Mouse (Mus musculus) limb, embryonic 10.5 days (tissue): Measurements from ENCODE around the gene Tent4b. TPM values are rescaled to one million over a fixed set of nuclear protein-coding genes. Genes with fewer than 3 reads are reported as not detected.
A peak's percentile ranks its signal among the peaks of the same experiment; 100 is the strongest.
"Not testable (repeated sequence)": the region's sequence is repeated elsewhere in the genome, so short reads cannot be mapped to it uniquely, and the experiment has no call there.

Experiments used
- DNase-seq: peaks from one replicate; pipeline ENCODE4 v3.0.0-alpha.2; 2017; ENCODE audit warnings: low spot score
- H3K27ac ChIP-seq: fragments of 300-500 bp; sonication (generic); 2 replicates; pipeline ENCODE4 v1.5.1; 2016; ENCODE audit warnings: mild to moderate bottlenecking
- H3K27me3 ChIP-seq: fragments of 300-500 bp; sonication (generic); 2 replicates; pipeline ENCODE4 v1.6.1; 2016; ENCODE audit warnings: low read depth, mild to moderate bottlenecking; ENCODE audit not compliant: poor library complexity, severe bottlenecking
- H3K36me3 ChIP-seq: fragments of 300-500 bp; sonication (generic); 2 replicates; pipeline ENCODE4 v1.6.1; 2016; ENCODE audit warnings: mild to moderate bottlenecking, moderate library complexity
- H3K4me1 ChIP-seq: fragments of 300-500 bp; sonication (generic); 2 replicates; pipeline ENCODE4 v1.6.1; 2016
- H3K4me3 ChIP-seq: fragments of 300-500 bp; sonication (generic); 2 replicates; pipeline ENCODE4 v1.5.1; 2016; ENCODE audit warnings: mild to moderate bottlenecking, moderate library complexity
- H3K9me3 ChIP-seq: fragments of 300-500 bp; sonication (generic); replicated peaks from 2 replicates; pipeline ENCODE4 v1.6.1; 2016; ENCODE audit warnings: mild to moderate bottlenecking
- WGBS: fragments of 180-500 bp; shearing (Covaris S2); methylation state at CpG from one replicate; pipeline ENCODE4 v1.1.7; 2016; 5-methylcytosine and 5-hydroxymethylcytosine counted together
- polyA plus RNA-seq: library from polyadenylated mRNA; unstranded; fragments of >200 nt; fragmentation: Nextera tagmentation; extraction: Ambion mirVana; gene quantifications from 2 replicates; pipeline ENCODE4 v1.2.1, GENCODE M21; 2016

The Tent4b gene
- polyA plus RNA-seq, 1 experiment from 2014 or later, result 9.9 TPM

GRCm38 (mm10) chr8:88200724-88201495, 1.9 kb downstream of the Tent4b start:
- Histone ChIP-seq H3K9me3 (no peaks in the 10 kb centered on the region), H3K27ac (no peak overlapping the region; the same call in 1 of the 2 replicates), H3K27me3 (no peaks in the 10 kb centered on the region), H3K4me1 (peaks cover 28% of the 10 kb centered on the region), H3K36me3 (peaks cover 27% of the 10 kb centered on the region), H3K4me3 (peak overlapping the region; percentile 96)
- 34% methylated on average over 10 of the region's 10 CpGs for WGBS
- no peak for DNase-seq

- Histone ChIP-seq H3K27ac (no peak overlapping the region), H3K4me3 (0 out of 2 replicates have a peak overlapping the region, but pooled peaks have one; percentile 96), H3K36me3 (peaks cover 30% of the 10 kb centered on the region), H3K27me3 (no peaks in the 10 kb centered on the region), H3K9me3 (no peaks in the 10 kb centered on the region), H3K4me1 (peaks cover 28% of the 10 kb centered on the region)
- no peak for DNase-seq
- 54% methylated on average over 3 of the region's 3 CpGs for WGBS
Observed at GRCm38 (mm10) chr8:88201641-88202040, 2.6 kb downstream of the Tent4b start.

- Histone ChIP-seq H3K36me3 (peaks cover 44% of the 10 kb centered on the region), H3K4me1 (peaks cover 14% of the 10 kb centered on the region), H3K27ac (no peak overlapping the region), H3K9me3 (no peaks in the 10 kb centered on the region), H3K4me3 (no peak overlapping the region), H3K27me3 (no peaks in the 10 kb centered on the region)
- 95% methylated on average over 9 of the region's 9 CpGs for WGBS
- DNase-seq, result no peak
Observed at GRCm38 (mm10) chr8:88206016-88206415, 7.0 kb downstream of the Tent4b start.

- Histone ChIP-seq H3K4me3 (no peak overlapping the region), H3K27me3 (no peaks in the 10 kb centered on the region), H3K9me3 (no peaks in the 10 kb centered on the region), H3K4me1 (0 out of 2 replicates have a peak, but pooled peaks cover 3% of the 10 kb centered on the region), H3K36me3 (peaks cover 39% of the 10 kb centered on the region), H3K27ac (no peak overlapping the region)
- 96% methylated on average over 7 of the region's 7 CpGs for WGBS
- no peak for DNase-seq
Observed at GRCm38 (mm10) chr8:88207121-88207821, 8.3 kb downstream of the Tent4b start.

- H3K4me1 ChIP-seq, H3K27ac ChIP-seq, H3K4me3 ChIP-seq, H3K27me3 ChIP-seq, DNase-seq, H3K9me3 ChIP-seq: not testable (repeated sequence)
- WGBS, result 84% methylated on average over 6 of the region's 6 CpGs
- peaks cover 27% of the 10 kb centered on the region for H3K36me3 ChIP-seq
Observed at GRCm38 (mm10) chr8:88209930-88210827, 11.2 kb downstream of the Tent4b start.

- 63% methylated on average over 4 of the region's 4 CpGs for WGBS
- DNase-seq, result no peak
- H3K36me3 ChIP-seq, result peaks cover 11% of the 10 kb centered on the region
- no peaks in the 10 kb centered on the region for H3K9me3 ChIP-seq
- H3K27me3 ChIP-seq, result no peaks in the 10 kb centered on the region
- no peak overlapping the region for H3K4me3 ChIP-seq
- peaks cover 12% of the 10 kb centered on the region; the same call in 1 of the 2 replicates for H3K4me1 ChIP-seq
- H3K27ac ChIP-seq, result no peak overlapping the region
Observed at GRCm38 (mm10) chr8:88221353-88221752, 22.3 kb downstream of the Tent4b start.

- Histone ChIP-seq H3K27ac (no peak overlapping the region), H3K4me3 (no peak overlapping the region), H3K36me3 (peaks cover 5% of the 10 kb centered on the region; the same call in 1 of the 2 replicates), H3K4me1 (peaks cover 18% of the 10 kb centered on the region), H3K9me3 (no peaks in the 10 kb centered on the region), H3K27me3 (no peaks in the 10 kb centered on the region)
- WGBS, result 68% methylated on average over 5 of the region's 5 CpGs
- no peak for DNase-seq
Observed at GRCm38 (mm10) chr8:88225358-88225757, 26.3 kb downstream of the Tent4b start.

- H3K36me3 ChIP-seq, result no peaks in the 10 kb centered on the region
- H3K27ac ChIP-seq, result no peak overlapping the region
- no peak overlapping the region for H3K4me3 ChIP-seq
- peaks cover 21% of the 10 kb centered on the region for H3K4me1 ChIP-seq
- DNase-seq, result no peak
- 70% methylated on average over 6 of the region's 6 CpGs for WGBS
- no peaks in the 10 kb centered on the region for H3K9me3 ChIP-seq
- H3K27me3 ChIP-seq, result no peaks in the 10 kb centered on the region
Observed at GRCm38 (mm10) chr8:88227851-88228250, 28.8 kb downstream of the Tent4b start.

GRCm38 (mm10) chr8:88228286-88228685, 29.3 kb downstream of the Tent4b start:
- DNase-seq, result no peak
- H3K9me3 ChIP-seq, result no peaks in the 10 kb centered on the region

GRCm38 (mm10) chr8:88228800-88229199, 29.8 kb downstream of the Tent4b start:
- H3K27ac ChIP-seq, result no peak overlapping the region
- H3K36me3 ChIP-seq, result no peaks in the 10 kb centered on the region
- WGBS, result 67% methylated on average over 1 of the region's 1 CpGs
- no peak overlapping the region for H3K4me3 ChIP-seq
- no peaks in the 10 kb centered on the region for H3K9me3 ChIP-seq
- DNase-seq, result no peak
- peaks cover 21% of the 10 kb centered on the region for H3K4me1 ChIP-seq
- no peaks in the 10 kb centered on the region for H3K27me3 ChIP-seq

More at GRCm38 (mm10) chr8:88228286-88228685, 29.3 kb downstream of the Tent4b start:
- no peaks in the 10 kb centered on the region for H3K36me3 ChIP-seq
- H3K4me1 ChIP-seq, result peaks cover 21% of the 10 kb centered on the region
- no peak overlapping the region for H3K27ac ChIP-seq
- 78% methylated on average over 1 of the region's 1 CpGs for WGBS
- H3K27me3 ChIP-seq, result no peaks in the 10 kb centered on the region
- H3K4me3 ChIP-seq, result no peak overlapping the region

- no peak for DNase-seq
- Histone ChIP-seq H3K4me3 (no peak overlapping the region), H3K27me3 (no peaks in the 10 kb centered on the region), H3K4me1 (0 out of 2 replicates have a peak, but pooled peaks cover 3% of the 10 kb centered on the region), H3K36me3 (no peaks in the 10 kb centered on the region), H3K9me3 (no peaks in the 10 kb centered on the region), H3K27ac (no peak overlapping the region)
- 89% methylated on average over 2 of the region's 2 CpGs for WGBS
Observed at GRCm38 (mm10) chr8:88236666-88237065, 37.7 kb downstream of the Tent4b start.

- Histone ChIP-seq H3K27ac (no peak overlapping the region), H3K9me3 (no peaks in the 10 kb centered on the region), H3K27me3 (no peaks in the 10 kb centered on the region), H3K4me1 (0 out of 2 replicates have a peak, but pooled peaks cover 2% of the 10 kb centered on the region), H3K36me3 (no peaks in the 10 kb centered on the region), H3K4me3 (no peak overlapping the region)
- DNase-seq, result no peak
- WGBS, result 85% methylated on average over 2 of the region's 2 CpGs
Observed at GRCm38 (mm10) chr8:88237606-88238005, 38.6 kb downstream of the Tent4b start.
